Mouse (Mus musculus): ENCODE data around the gene Myl12a.

- TF ChIP-seq CTCF (IDR thresholded peaks at IDR 0.05; ENCODE audit: low read depth) (no peak), EP300 (IDR thresholded peaks at IDR 0.05; ENCODE audit: low read depth) (no peak)
These were observed 44.2 kb upstream of the Myl12a start for GRCm38 (mm10) chr17:71046856-71047255.

Data from liver, postnatal 0 days (tissue).